Mouse (Mus musculus): ENCODE measurements around the gene L3mbtl3.

L3mbtl3 gene

DNA sequence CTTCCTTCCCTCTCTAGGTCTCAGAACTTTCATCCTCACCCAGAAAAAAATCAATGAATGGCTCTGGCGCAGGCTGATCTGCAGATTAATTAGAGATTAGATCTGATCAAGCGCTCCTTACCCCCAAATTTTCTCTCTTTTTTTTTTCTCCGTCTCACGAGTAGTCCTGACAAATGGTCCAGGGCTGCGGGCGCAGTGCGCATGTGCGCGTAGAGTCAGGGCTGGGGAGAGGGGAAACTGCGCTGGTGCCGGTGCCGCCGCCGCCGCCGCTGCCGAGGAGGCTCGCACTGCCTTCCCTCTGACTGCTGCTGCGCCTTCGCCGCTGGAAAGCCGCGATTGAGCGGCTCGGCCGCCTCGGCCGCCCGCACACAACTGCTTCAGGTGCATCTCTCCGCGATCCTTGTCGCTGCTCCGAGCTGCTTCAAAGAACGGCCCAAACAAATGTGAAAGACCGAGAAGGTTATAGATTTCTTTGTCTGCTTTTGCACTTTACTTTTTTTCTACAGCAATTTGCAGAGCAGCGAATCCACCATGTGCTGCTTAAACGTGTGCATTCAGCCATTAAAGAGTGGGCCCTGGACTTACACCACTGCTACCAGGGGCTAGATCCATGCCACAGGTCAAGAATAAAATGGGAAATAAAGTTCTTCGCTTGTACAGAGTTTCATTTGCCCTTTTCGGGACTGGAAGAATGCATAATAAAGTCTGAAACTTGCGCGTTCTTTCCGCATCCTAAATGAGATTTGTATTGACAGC, at the start of gene L3mbtl3:
Gene L3mbtl3, minus strand, starts transcription at position 182 of the 756 bp plus-strand sequence.
- peak; percentile 72 for DNase-seq (ENCODE audit: low read depth, low spot score)

DNA sequence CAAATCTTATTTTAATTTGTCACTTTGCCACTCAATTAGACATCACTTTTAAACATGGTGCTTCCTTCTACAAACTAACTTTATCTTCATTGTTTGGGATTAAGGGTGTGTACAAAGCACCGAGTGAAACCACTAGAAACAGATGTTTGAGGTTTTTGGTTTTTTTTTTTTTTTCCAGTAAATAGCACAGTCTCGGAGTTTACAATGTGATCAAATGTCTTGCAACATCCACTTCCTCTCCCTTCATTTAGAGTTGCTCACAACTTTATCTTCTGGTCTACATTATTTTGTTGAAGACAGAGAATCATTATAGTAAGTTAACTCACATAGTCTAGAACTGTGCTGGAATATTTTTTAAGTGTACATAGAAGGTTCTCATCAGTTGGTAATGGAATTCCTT, 45.4 kb upstream of the L3mbtl3 start:
- DNase-seq (ENCODE audit: low read depth, low spot score) = no peak

DNA sequence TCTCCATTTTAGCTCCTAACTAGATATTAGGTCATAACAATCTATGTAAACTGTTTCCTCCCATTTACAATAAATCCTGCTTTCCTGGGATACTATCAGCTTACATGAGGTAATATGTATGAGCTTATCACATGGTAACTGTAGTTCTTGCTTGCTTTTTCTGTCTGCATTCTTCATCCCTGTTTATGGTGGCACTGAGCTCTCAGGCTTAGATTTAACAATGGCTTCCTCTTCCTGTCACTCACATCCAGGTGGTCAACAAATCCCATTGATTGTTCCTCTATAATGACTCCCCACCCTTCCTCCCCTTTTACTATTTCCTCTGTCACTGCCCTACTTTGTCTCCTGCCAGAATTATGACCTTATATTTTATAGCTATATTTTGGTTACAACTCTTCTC, 12.9 kb upstream of the L3mbtl3 start:
- DNase-seq (ENCODE audit: low read depth, low spot score) = no peak

DNA sequence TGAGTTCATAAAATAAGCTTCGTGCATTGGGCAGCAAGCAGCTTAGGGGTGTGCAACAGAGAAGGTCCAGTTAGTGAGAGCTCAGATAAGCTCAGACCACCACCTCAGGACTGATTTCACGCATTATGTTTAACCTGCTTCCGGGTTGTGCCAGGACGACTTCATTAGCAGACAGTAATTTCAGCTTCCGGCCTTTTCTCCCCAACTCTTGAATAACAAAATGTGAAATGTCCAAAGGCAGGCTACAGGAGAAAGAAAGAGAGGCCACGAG, 1.5 kb upstream of the L3mbtl3 start:
- DNase-seq (ENCODE audit: low read depth, low spot score) = no peak

DNA sequence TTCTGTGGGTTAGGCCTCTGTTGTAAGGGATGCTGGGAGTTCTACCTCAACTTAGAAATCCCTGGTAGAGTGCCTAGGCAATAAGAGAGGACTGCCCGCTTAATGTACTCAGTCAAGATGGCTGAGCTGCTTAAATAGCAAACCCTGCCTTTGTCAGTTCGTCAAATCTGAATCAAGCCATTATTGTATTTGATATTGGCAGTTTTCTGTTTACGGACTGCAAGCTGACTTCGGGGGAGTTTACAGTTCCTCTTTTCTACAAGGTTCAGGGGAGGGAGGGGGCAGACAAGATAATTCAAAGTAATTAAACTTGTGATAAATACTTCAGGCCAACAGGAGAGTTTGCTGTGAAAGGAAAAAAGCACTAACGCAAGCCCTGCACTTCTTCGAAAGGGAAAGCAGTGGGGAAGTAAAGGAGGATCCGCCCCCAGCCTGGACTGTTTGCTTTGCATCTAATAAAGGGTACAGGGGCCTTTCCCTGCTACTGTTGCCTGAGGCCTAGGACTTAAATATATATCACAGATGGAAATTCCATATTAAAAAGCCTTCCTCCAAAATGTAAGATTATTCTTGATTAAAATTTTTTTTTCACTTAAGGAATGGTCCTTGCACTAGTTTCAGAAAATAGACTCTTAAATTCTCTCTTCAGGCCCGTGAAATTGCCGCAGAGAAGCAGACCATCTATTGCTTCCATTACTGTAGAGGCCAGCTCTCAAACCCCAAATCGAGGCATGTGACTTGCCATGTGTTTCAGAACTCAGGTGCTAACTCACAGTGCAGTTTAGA, 968 bp upstream of the L3mbtl3 start:
- DNase-seq (ENCODE audit: low read depth, low spot score) = no peak

DNA sequence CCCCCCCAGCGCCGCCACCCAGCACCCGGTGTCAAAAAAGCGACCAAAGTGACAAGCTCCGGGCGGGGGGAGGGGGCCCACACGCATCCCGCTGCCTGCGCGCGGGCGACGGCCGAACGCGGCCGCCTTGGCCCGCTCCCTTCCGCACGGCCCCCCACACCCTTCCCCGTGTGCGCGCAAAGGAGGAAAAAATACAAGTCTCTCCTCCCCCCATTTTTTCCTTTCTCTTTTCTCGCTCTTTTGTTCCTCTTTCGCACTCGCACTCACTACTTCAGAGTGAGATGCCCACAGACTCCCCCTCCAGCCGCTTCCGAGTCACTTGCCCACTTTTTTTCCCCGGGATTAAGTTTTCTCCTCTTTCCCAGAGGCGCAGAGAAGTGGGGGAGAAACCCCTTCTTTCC, 420 bp downstream of the L3mbtl3 start:
- no peak for DNase-seq (ENCODE audit: low read depth, low spot score)

DNA sequence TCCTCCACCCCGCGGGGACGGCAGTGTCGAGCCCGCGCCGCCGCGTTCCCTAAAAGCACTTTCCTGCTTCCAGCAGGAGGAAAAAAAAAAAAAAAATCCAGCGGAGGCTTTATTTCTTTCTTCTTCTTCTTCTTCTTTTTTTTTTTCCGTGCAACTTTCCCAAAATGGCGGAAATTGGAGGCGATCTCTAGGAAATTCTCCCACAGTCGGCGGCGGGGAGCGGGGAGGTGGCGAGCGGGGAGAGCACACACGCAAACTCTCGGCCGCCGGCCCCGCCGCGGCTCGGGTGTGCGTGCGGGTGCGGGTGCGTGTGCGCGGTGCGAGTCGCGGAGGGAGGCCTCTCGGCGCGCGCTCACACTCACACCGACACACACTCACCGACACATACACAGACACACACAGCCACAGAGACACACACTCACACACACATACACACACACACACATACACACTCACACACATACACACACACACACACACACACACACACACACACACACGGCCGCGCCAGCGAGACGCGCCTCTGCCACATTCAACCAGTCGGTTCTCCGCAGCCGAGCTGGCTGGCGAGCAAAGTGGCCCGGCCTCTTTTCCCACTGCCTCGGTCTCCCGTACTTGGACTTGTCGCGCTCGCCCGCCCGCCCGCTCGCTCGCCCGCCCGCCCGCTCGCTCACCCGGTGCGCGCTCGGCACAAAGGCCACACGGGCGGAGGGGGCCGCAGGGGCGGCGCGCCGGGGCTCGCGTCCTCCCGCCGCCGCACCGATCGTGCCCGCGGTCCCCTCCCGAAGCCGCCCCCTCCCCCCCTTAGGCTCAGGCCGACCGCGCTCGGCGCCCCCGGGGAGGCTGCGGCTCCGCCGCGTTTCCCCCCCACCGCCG, 1.1 kb downstream of the L3mbtl3 start:
- DNase-seq (ENCODE audit: low read depth, low spot score) = no peak

DNA sequence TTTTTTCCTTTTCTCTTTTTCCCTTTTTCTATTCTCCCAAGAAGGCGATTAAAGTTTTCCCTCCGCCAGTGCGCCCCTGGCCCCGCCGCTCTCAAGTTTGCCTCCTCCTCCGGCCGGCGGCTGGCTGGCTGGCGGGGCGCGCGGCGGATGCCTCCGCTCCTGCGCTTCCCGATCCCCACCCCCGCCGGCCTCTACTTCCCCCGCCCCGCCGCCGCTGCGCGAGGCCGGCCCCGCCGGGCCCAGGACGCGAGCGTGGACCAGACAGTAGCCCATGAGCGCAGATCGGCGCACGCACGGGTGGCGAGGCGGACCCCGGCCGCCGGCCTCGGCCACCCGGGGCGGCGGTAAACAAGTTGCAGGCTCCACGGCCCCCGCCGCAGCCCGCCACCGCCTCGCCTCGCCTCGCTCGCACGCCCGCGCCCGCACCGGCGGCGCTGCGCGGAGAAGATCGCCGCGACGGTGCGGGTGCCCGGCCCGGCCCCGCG, 1.8 kb downstream of the L3mbtl3 start:
- DNase-seq (ENCODE audit: low read depth, low spot score) = no peak

DNA sequence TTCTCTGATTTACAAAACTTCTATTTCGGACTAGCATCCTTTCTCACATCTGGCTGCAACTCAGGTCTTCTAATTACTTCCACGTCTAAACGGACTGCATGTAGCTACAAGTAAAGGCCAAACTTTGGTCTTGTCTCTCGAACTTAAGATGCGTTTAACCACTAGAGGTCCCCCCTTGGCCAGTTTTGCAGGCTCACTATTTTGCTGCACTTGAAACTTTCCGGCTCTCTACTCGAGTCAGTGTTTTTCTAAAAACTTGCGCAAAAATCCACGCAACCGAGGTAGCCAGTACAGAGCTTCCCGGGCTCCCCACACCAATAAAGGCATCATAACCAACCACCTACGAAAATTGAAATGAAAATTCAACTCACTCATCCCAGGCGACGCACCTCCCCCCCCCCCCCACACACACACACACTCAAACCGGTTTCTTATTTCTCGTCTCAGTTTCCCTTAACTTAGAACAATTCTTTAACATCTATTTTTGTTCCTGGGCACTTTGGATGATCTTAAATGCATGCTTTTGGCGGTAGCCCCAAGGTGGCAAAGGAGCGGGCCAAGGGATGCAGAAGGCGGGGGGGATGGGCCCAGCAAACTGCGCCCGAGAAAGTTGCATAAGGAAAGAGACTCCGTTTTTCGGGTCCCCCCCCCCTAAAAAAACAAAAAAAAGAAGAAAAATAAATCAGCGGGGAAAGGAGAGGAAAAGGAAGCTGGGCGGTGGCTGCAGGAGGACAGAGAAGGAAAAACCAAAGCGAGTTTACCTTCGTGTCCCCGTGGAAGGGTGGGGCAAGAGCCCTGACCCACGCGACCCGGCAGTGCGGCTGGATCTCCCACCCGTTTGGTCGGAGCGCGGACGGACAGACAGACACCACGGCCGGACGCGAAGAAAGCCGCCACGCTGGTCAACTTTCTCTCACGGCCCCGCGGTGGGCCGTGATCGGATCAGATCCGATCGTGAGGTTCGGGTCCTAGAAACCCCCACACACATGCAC, 2.5 kb downstream of the L3mbtl3 start:
- peak; percentile 81 for DNase-seq (ENCODE audit: low read depth, low spot score)

DNA sequence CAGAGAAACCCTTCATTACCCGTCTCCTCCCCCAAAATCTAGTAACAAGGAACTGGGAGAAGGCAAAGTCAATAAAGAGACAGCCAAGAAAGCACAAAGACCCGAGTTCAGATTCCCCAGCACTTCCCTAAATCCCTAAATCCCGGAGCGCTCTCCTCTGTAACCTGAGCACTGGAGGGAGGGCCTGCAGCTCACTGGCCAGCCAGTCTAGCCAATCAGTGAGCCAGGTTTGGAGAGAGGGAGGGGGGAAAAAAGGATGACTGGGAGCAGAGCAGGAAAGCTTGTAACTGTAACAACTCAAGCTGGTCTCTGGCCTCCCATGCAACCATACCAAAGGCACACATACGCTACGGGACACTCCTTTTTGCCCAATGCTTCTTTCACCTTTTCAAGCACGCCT, 4.4 kb downstream of the L3mbtl3 start:
- no peak for DNase-seq (ENCODE audit: low read depth, low spot score)

DNA sequence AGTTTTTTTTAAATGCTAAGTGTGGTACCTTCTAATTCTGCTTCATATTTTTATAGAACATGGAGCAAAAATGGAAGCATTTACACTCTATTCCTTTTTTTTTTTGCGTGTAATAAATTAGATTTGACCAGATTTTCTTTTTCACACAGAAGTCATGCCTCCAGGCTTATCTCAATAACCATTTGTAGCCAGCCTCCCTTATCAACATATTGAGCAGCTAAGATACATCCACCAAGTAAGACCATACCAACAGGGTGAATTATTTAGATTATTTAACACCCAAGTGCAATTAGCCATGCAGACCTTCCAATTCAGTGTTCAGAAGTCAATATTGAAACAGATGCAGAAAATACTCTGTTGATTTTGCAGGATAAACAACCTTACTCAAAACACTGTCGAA, 10.8 kb downstream of the L3mbtl3 start:
- DNase-seq (ENCODE audit: low read depth, low spot score) = no peak

DNA sequence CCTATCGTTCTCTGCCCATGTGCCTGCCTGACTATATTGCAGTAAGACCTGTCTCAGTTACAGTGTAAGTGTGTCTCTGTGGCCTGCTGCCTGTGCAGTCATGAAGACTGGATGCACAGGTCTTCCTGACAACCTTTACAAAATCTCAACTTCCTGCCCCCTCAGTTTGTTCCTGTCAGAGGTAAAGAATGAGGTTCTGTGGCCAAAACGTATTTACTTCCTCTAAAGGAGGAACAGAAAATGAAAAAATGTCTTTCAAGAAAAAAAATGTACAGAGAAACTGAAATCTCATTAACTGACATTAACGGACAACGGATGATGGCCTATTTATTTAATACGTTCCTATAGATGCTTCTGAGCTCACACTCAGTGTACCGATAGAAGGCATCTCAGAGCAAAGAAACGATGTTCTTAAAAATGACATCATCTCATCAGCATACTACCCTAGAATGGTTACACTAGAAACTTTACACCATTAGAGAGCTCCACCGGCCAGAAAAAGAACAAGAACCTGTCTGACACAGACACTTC, 11.4 kb downstream of the L3mbtl3 start:
- DNase-seq (ENCODE audit: low read depth, low spot score) = no peak

DNA sequence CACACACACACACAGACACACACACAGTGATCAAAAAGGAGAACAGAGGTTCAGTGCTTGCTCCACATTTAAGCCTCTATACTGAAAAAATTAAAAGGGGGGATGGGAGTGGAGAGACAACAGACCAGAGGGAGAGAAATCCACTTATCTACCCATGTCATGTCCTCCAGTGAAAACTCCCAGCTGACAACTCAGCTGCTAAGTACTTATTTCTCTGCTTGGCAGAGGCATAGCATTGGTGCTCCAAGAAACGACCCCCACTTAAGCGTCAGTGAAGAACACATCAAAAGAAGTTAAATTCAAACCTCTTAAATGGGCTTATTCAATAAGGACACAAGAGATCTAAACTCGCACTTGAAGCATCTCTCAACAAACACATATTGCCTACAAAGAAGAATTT, 12.2 kb downstream of the L3mbtl3 start:
- no peak for DNase-seq (ENCODE audit: low read depth, low spot score)

DNA sequence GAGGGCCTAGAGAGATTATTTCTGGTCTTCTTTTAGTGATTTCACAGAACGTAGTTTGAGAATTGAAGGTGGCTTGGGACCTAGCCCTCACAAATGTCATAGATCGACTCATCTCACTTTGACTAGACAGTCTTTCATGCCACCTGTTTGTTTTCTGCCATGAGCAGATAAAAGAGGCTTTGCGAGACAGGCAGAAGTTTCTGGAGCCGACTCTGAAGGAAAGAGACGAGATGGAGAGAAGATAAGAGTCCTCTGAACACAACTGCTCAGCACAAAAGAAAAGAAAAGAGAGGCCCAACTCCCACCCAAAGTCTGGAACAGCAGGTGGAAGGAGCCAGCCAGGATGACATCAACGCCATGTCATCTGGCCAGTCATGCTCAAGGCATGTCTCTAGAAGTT, 17.0 kb downstream of the L3mbtl3 start:
- DNase-seq (ENCODE audit: low read depth, low spot score) = no peak

DNA sequence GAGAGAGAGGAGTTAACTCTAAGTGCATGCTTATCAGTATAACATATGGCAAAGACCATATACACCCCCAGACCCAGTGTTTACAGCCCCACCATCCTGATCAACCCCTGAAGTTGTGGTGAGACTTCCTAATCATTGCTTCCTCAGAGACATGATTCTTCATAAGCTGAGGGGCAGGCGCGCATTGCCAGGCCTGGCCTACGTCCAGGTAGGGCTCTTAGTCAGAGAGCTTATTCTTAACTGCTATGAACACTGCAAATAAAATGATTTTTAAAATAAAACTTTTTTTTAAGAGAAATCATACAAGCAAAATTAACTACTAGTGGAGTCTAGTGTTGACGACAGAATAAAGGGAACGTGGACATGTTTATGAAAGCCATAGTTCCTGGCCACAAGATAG, 17.5 kb downstream of the L3mbtl3 start:
- DNase-seq (ENCODE audit: low read depth, low spot score) = no peak

DNA sequence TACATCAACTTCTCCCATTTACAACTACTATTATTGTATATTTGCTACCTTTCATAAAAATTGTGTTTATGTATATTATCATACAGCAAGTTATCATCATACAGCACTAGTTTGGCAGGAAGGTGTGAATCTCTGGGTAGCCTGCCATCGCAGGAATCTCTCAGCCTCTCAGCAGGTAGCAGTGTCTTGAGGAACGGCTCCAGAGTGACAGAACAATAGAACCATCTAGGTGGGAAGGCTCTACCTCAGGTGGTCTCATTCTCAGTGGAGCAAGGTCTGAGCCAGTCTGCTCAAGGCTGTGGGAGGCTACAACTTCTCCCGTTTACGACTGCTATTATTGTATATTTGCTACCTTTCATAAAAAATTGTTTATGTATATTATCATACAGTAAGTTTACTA, 22.0 kb downstream of the L3mbtl3 start:
- no peak for DNase-seq (ENCODE audit: low read depth, low spot score)

DNA sequence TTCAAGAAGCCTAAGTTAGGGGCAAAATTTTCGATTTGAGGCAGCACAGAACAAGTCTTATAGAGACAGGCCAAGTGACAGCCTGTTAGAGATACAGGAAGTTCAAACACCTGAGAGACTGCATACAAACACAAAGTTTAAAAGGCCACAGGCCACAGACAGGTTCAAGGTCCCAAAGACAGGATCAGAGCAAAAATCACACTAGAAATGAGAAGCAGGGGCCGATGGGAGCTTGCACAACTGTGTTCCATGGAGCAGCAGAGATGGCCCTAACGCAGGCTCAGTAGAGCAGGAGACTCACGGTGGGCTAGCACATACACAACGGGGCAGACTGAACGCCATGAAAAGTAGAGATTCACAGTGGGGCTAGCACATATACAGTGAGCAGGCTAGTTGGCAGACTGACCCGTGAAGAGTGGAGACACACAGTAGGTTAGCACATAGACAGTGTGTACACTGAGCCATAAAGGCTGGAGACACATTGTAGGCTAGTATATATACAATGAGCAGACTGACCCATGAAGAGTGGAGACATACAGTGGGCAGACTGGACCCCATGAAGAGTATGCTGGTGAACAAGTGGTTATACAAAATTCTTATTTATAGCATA, 24.5 kb downstream of the L3mbtl3 start:
- DNase-seq (ENCODE audit: low read depth, low spot score) = no peak

DNA sequence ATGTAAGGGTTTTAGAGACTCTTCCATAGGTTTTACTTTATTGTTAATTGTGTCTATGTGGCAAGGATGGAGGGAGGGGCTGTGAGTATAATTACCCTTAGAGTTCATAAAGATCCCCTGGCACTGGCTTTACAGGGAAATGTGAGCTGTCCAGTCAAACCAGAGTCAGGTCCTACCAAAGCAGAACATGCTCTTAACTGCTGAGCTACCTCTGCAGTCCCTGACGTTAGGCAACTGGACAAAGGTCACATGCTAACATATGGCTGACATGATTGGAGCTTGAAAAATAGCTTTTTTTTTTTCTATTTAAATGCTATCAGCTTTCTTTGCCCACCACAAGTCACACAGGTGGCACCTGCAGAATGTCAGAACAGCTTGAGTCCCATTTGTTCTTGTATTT, 25.6 kb downstream of the L3mbtl3 start:
- DNase-seq (ENCODE audit: low read depth, low spot score) = no peak

DNA sequence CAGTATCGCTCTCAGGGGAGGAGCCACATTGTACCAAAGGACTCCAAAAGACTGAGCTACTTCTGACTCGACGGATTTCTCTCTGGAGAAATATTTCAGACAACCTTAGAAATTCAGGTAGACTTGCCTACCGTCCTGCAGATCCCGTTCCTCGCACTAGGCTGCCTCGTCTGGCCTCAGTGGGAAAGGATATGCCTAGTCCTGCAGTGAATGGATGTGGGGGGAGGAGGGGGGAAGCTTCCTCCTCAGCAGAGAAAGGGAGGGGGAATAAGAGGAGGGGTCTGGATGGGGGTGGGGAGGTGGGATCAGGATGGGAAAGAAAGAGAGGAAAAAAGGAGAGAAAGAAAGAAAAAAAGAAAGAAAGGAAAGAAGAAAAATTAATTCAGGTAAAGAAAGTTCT, 28.2 kb downstream of the L3mbtl3 start:
- no peak for DNase-seq (ENCODE audit: low read depth, low spot score)

DNA sequence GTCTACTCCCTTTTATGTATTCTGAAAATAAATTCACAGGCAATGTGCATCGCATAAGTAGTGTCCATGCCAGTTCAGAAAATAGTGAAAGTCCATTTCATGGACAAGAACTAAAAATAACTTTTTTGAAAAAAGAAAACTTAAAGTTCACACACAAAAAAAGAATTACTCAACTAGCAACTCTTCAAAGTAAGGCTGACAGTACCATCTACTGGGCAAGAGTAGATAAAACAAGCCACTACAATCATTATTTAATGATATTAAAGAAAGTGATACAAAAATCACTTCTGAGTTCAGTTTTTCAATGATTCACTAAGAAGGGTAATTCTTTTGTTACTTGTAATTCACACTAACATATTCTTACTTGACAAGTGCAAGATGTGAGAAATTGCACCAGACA, 29.9 kb downstream of the L3mbtl3 start:
- DNase-seq (ENCODE audit: low read depth, low spot score) = no peak

Data from brain, embryonic 18.5 days (tissue).